Mouse (Mus musculus) lung, postnatal 14 days (tissue): ENCODE measurements around the gene Wdr11.

ENCODE experiments used
- DNase-seq: peaks from one replicate; pipeline ENCODE4 v3.0.0; 2021

The Wdr11 gene

DNA sequence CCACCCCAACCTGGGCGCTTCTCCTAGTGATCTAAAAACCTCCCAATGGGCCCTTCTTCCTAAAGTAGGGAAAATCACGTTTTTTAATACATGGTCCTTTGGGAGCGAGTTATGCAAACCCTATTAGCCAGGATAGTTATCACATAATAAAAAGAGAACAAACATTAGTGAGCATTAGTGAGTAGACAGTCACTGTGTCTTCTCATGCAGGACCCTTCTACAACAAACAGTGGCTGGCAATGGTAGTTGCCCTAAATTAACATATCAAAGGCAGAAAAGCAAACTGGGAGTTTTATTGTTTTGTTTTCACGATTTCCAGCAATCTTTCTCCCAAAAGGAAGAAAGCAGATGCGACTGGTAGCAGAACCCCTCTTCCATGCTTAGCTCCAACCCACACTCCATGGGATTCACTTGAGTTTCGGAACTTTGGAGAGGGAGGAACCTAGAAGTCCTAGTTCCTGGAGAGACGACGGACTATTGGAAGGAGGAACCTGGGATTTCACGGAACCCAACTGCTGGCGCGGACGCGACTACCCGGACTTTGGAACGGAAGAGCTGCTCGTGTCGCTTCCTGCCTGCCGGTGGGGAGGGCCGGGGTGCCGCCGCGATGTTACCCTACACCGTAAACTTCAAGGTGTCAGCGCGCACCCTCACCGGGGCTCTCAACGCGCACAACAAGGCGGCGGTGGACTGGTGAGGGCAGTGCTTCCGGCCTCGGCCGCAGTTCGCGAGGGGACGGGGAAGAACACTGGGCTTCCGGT, at the start of gene Wdr11:
Gene Wdr11, plus strand, starts transcription at position 493 of the 761 bp plus-strand sequence.
- DNase-seq, result peak; percentile 79

DNA sequence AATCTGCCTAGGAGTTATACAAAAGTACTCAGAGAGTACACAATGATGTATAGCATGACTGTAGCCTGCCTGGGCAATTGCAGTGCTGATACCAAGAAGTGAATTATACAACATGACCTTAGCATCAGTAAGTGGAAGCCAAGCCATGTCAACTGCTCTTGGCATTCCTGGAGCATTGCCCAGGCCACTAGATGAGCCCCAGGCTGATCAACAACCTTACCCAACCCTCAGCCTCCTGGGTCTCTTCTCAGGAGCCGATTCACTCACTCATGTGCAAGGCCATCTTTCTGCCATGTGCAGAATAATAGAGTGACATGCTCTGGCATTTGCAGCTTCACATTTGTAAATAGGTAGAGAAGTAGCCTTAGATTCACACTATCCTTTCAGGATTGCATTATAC, 24.1 kb upstream of the Wdr11 start:
- no peak for DNase-seq

DNA sequence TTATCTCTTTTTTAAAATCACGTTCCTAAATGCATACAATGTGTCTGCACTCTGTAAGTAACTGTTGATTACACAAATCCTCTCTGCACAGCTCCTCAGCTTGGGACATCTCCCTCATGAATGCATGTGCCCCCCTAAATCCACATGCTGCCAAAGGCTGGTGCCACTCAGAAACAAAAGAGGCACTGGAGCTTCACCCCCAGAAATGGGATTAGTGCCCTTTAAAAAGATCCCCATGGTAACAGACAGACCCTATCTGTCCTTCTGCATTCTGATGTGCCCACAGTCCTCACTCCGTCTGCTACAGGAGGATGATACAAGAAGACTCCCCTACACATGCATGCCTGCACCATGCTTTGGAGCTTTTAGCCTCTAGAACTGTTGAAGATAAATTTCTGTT, 23.3 kb upstream of the Wdr11 start:
- no peak for DNase-seq

DNA sequence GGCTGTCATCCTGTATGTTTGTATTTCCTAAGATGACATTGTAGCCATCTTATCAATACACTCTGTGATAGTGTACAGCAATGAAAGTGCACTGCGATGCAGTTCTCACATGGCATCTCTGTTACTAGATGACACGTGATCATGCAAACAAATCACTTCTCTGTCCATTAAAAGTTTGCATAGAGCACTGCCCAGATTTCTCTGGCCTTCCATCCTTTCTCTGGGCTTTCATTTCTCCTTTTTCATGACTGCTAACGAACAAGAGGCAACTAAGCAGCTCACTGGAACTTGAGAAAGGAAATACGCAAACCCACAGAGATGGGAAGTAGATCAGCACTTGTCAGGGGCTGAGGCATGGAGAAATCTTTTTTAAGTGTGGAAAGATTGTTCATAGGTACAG, 17.2 kb upstream of the Wdr11 start:
- no peak for DNase-seq

DNA sequence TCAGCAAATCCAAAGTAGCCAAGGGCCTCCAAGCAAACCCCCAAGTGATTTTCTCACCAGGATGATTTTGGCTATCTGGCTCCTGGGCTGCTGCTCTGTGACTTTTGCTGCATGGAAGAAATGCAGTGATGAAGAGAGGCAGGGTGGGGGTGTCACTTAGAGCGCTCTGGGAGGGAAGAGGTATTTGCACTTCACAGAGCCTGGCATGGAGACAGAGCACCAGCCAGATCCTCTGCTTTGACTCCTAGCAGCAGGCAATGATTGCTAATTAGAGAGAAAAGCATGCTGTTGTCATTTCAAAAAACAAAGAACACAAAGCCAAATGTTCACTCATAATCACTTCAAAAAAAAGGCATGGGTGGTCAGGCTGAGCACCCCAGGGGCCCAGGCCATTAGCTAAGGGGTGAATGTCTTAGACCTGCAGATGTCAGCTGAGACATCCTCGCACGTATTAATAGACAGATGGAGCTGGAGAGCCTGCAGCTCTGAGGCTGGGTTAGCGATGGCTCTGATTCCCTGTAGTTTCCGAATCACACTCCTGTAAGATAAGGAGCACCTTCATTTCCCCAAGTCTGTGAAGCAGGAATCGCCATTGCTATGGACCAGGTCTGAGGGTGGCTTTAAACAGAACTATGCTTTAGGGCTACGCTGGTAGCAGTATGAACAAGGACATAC, 16.4 kb upstream of the Wdr11 start:
- DNase-seq, result no peak

DNA sequence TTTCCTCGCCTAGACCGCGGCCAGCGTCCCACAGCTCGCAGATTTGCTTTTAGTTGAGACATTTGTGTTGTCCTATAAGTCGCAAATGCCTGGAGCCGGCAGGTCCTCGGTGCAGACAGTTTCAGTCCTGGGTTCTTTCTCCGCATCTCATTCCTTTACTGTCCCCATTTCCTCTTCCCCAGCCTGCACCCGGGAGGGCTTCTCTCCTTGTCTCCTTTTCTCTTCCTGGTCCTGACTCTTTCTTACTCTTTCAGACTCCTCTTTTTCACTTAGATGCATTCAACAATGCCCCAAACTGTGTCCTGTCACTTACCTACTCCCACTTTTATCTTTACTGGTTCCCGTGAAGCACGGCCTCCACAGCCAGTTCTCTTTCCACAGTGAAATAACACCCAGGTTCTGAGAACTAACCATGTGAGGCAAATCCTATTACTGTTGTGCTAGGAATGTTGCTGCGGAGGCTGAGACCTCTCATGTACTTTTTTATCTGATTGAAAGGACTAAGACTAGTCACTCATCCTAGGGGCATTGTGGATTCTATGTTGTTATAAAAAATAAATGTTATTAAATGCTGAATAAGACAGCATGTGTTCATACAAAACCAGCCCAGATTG, 576 bp downstream of the Wdr11 start:
- DNase-seq, result no peak

DNA sequence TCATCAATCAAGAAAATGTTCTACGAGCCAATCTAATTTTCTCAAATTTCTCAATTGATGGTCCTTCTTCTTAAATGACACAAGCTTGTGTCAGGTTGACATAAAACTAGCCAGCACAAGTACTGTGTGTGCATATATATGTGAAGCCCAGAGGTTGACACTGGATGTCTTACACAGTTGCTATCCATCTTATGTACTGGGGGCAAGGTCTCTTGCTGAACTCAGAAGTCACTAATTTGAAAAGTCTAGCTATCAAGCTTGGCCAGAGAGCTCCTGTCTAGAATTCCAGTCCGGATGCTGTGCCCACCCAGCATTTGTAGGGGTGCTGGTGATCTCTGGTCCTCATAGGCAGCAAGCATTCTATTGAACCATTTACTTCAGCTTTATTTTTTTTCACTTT, 5.5 kb downstream of the Wdr11 start:
- no peak for DNase-seq

DNA sequence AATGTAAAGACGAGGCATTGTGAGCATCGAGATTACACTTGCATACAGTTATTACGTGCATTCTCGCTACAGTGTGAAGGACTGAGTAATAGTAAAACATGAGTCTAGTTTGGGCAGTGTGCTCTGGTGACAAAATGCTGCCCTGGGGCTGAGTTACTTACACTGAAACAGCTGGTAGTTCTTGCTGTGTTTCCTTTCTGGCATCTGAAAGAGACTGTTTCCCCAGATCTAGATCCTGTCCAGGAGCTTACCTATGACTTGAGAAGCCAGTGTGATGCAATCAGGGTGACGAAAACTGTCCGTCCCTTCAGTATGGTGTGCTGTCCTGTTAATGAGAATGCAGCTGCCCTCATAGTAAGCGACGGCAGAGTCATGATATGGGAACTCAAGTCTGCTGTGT, 14.6 kb downstream of the Wdr11 start:
- DNase-seq, result no peak

DNA sequence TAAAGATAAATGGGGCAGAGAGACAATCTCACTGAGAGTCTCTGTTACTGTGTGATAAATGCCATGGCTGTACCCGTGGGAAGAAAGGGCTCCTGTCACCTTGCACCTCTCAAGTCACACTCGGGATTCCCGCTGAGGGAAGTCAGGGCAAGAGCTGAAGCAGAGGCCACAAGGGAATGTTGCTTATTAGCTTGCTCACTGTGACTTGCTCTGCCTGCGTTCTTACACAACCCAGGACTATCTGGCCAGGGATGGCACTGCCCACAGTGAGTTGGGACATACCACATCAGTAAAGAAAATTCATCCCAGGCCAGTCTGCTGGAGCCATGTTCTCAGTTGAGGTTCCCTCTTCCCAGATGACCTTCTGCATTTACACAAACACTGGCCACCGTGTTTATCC, 29.5 kb downstream of the Wdr11 start:
- no peak for DNase-seq

DNA sequence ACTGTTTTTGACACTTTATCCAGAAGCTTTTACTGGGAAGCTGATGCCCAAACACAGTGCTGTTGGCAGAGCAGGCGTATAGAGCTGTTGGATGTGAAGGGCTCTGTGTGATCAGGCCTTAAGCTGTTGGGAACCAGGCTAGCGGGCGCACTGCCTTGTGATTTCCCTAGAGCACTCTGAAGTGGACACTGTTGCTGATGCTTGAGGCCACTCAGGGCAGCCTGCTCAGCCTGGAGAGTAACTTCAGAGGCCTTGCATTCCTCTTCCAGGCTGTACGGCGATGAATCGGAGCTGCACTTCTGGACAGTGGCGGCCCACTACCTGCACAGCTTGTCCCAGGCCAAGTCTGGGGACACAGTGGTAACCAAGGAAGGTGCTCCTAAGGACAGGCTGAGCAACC, 38.7 kb downstream of the Wdr11 start:
- DNase-seq, result no peak

DNA sequence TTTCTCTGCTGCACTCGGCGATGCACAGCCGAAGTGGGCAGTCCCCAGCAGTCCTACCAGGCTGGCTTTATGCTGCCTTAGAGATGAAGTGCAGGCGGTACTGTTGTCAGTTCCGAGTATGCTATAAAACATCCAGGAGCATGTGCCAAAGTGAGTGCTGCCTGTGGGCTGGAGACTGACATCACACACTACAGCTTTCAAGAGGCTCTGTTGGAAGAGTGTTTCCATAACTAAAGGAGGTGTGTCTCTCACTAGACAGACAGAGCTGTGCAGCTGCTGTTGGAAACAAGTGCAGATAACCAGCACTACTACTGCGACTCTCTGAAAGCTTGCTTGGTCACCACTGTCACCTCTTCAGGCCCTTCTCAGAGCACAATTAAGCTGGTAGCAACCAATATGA, 39.8 kb downstream of the Wdr11 start:
- no peak for DNase-seq

DNA sequence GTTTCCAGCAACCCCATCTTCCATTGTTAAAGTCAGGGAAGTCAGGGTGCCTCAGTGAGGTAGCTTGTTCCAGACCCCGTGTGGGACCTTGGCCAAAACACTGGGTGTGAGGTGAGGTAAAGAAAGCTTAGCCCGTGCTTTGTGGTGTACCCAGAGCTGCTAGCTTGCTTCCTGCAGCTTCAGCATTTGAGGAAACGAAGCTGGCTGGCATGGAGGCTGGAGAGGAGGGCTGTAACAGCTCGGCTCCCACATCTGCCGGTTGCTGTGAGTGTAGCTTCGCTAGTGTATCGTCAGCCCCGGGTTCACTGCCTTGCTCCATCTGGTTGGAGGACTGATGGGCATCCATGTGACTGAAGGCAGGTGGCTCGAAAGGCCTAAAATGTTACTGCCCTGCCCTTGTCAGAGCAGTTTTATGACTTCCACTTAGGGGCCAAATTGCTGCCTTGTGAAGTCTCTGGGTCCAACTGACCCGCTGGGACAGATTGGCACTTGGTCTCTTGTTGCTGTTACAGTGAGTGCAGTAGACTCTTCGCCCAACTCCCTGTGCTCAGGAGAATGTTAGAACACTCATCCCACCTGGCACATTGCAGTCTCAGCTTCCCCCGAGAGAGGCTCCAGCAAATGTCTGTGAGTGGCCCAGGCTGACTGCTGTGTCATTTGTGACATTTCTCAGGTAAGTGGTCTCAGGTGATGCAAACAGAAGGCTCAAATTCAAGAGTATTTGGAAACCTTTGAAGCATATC, 44.4 kb downstream of the Wdr11 start:
- no peak for DNase-seq

DNA sequence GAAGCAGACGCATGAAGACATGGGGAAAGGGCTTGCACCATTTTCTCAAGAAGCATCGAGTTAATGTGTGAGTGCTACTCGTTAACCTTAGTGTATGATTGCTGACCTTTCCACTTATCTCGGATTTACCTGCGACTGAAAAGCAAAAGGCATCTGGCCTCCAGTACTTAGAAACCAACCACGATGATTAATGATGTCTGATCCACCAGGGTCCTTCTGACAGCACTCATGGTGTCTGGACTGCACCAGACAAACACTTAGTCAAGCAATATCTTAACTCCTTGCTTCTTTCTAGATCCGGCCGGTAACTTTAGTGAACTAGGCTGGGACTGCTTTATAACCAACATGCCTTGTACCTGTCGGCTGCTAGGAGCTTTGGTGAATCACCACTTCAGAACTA, 45.3 kb downstream of the Wdr11 start:
- no peak for DNase-seq

DNA sequence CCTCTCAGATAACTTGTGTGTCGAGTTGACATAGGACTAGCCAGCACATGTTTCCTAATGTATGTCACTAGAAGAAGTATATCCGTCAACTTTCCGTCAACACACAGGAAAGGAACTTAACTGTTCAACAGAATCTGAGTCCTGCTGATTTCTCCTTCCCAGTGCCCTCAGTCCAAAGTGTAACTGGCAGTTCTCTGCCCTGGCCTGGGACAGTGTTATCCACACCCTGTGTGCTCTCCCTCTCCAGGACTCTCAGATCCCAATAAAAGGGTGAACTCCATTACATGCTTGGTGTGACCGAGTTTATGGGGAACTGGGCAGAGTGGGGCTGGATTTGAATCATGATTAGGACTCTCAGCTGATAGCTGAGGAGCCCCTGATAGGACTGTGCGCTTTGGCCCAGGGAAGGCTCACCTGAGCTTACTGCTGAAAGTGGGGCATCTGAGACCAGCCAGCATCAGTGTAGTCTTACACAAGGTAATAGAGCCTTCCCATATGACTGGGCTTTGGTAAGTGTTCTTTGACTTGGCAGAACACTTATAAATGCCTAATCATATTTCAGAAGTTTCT, 46.3 kb downstream of the Wdr11 start:
- DNase-seq, result no peak

DNA sequence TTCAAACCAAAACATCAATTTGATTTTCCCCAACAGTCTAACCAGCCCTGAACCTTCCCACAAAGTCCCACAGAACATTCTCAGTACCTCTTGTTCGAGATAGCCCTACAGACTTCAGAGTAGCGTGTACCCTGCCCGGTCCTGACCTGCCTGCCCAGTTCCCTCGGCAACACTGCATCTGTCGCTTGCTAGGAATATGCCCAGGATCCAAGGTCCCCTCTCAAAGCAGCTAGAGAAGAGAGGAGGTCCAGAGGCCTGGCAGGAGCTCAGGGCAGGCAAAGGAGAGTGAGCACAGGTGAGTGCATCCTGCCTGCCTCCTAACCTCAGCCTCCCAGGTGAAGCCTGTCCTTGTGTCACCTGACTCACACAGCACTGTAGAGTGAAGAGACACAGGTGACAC, 47.3 kb downstream of the Wdr11 start:
- DNase-seq, result no peak

DNA sequence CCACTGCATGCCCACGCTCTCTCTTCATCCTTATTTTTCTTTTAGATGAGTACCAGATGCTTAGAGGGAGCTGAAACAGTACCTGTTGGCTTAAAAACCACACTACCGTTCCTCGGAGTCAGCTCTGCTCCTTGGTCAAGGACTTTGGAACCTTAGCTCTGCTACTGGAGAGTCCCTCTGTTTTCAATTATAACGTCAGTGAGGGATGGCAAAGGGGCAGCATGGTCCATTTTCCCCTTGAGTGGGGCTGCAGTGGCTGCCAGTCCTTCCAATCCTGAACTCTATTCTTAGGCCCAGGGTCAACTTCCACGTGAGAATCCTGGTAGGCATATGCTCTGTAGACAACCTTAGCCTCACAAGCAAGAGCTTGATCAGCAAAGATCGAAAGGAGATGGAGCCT, 48.2 kb downstream of the Wdr11 start:
- no peak for DNase-seq

DNA sequence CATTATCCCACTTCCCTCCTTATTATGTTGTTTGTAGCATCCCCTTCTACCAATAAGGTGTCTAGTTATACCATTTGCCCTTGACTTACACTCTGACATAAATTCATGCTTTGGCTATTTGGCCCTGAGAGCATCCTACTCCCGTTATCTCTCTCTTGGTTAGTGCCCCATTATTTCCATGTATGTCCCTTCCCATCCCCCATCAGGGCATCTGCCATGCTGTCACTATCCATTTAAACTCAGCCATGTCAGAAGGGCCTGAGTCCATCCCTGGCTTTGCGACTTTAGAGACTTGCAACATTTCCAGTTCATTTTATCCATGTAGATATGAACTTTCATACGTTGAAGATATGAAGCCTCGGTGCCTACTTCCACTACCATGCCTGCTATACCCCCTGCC, 51.6 kb downstream of the Wdr11 start:
- DNase-seq, result no peak

DNA sequence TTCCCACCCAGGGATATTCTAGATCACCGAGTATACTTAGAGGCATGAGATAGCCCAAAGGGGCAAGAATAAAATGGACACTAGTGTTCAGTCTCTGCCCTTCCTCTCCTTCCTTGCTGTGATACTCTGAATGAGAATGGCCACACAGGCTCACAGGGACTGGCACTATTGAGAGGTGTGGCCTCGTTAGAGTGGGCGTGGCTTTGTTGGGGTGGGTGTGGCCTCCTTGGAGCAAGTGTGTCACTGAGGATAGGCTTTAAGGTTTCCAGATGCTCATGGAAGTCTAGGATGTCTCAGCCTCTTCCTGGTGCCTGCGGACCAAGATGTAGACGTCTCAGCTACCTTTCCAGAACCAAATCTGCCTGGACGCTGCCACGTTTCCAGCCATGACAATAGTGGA, 56.1 kb downstream of the Wdr11 start:
- no peak for DNase-seq

DNA sequence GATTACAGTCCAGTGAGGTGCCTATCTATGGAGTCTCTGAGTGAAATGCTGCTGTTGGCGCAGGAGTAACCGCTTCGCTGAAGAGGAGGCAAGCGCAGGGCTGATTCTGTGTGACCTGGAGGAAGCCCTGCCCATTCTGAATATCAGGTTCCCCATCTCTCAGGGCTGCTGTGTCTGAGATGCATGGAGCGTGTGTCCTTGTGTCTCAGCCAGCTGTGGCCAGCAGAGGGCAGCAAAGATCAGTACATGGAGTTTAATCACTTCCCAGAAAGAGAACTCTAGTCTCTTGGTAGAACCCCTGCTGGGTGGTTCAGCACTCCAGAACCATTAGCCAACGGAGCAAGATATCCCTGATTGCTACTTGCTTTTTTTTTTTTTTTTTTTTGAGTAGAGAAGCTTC, 57.3 kb downstream of the Wdr11 start:
- peak; percentile 93 for DNase-seq

DNA sequence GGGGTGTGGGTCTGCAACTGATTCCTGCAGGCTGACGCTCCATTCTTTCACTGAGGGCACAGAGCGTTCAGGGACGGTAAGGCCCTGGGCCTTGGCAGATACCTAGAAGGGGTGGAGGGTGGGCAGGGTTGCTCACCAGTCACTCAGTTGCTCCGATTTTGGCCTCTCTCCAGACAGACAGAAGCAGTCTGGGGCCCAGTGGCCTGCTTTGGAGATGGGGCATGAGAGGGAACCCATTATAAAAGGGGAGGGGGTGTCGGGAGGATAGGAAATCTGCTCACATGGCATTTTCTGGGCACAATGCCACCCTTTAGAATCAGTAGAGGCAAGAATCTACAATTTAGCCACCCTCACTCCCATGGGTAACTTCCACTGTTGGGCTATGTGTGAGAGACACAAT, 59.1 kb downstream of the Wdr11 start:
- no peak for DNase-seq

DNA sequence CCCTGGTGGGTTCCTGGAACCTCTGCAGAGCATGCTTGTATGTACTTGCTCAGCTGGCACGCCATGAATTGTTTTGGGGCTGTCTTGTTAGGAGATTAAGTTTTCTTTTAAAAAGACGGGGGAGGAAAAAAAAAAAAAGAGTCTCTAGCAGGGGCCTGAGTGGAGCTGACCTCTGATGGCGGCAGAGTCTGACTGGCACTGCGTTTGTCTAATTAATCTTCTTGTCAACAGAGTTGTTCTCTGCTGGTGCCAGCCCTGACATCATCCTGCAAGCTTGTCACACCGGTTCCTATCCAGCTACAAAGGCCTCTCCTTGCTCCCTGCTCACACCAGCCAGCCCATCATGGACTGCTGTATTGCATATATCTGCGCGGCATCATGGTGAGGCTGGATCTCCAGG, 60.1 kb downstream of the Wdr11 start:
- no peak for DNase-seq

DNA sequence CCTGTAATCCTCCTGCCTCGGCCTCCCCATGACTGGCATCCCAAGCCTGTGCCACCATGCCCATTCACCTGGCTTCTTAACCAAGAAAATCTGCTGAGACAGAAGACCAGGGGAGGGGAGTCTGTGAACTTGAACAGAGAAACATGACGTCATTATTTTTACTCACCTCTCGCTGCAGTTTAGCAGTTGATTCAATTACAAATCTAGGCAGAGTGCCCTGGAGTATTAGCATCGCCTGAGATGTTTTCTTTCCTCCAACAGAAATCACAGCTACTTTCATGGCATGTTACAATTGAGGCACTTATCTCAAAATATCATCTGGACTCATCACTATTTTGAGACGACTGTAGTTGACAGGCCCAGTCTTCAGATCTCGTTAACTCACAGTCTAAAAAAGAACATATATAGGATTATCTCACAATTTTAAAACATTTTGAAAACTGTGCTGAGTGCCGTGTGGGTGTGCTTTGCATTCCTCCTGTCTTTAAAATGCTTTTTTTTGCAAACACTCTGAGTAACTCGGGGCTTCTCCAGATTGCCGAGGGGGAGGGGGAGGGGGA, 61.3 kb downstream of the Wdr11 start:
- no peak for DNase-seq

DNA sequence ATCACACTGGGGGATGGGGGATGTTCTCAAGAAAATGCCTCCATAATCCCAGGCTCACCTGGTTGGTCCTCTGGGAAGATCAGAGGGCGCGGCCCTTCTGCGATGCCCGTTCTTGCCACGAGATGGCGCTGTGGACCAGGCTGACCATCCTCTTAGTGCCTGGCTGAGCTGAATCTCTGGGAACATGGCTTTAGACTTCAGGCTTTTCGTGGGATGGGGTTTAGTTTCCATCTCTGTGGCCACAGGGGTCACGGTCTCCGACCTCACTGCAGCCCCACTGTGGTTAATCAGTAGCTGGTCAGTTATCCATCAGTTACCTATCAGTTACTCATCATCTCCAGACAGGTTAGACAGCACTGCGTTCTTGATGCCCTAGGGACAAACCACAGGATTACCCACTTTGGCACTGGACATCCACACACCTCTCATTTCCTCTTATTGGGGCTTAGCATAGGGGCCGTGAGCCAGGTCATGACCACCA, 62.2 kb downstream of the Wdr11 start:
- peak; percentile 88 for DNase-seq
